Mouse (Mus musculus): ENCODE measurements at regions not wholly inside any gene's neighbourhood (a gene's known extent, or its start where the extent isn't known, plus 50 kb on each side); places are given as distances from the start of the nearest gene placed in this dataset.

DNA sequence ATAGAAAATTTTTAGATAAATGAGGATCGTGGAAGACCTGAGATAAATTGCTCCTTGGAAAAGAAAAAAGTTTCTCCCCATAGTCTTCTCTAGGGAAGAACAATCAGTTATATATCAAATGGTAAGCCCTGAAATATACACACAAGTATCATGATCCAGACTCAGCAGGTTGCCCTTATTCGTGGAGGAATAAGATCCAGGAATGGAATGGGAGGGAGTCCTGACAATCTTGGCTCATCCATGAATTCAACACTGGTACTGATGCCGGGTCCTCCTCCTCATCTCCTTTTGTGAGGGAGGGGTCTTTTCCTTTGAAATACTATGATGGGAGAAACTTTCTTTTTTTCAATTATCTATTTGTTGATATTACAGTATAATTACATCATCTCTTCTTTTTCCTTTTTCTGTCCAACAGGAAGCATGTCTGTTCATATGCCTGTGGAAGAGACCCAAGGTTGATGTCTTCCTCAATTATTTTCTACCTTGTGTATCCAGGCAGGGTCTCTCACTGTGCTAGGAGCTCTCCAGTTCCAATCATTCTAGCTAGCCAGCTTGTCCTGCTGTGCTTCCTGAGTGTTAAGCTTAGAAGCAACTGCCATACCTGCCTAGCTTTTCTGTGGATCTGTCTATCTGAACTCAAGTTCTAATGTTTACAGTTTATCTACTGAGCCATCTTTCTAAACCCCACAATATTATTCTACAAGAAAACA lies 343.6 kb upstream of the Arhgap42 start:
- no peak for TF ChIP-seq CTCF (IDR thresholded peaks at IDR 0.05; ENCODE audit: borderline replicate concordance, control insufficient read depth, extremely low read depth, insufficient read depth, low read length, poor library complexity)
- TF ChIP-seq POLR2A (IDR thresholded peaks at IDR 0.05; ENCODE audit: control insufficient read depth, extremely low read depth, insufficient read depth, low read length, poor library complexity): no peak
